Mouse (Mus musculus) G1E-ER4 (cell line): Measurements from ENCODE around the gene Rtp3. TPM values are rescaled to one million over a fixed set of nuclear protein-coding genes. Genes with fewer than 3 reads are reported as not detected.

Experiments
- GATA1 ChIP-seq: IDR thresholded peaks from one replicate; pipeline ENCODE4 v1.8.0; 2012; ENCODE audit warnings: low read length, inconsistent platforms
- polyA plus RNA-seq: library from polyadenylated mRNA; stranded (reverse); fragments of >175 nt; gene quantifications from 2 replicates; pipeline ENCODE4 v1.2.3, GENCODE M21; 2012

Rtp3 gene
- polyA plus RNA-seq, 1 experiment = not detected

DNA sequence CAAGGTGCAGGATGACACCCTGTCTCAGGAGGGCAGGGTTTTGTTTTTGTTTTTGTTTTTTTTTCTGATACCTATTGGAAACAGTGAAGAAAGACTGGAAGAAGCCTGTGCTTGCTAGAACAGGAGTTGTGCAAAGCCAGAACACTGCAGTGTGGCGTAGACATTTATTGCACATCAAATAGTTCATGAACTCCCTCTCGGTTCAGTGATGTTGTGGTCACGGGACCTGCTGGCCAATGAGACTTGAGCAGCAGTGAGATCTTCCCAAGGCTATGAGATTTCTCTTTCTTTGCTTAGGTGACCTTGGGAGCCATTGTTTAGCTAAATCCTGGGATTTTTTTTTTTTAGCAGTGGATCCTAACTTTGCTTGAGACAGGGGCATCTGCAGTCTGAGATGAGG, 2.3 kb downstream of the Rtp3 start:
- TF ChIP-seq GATA1 = no peak

DNA sequence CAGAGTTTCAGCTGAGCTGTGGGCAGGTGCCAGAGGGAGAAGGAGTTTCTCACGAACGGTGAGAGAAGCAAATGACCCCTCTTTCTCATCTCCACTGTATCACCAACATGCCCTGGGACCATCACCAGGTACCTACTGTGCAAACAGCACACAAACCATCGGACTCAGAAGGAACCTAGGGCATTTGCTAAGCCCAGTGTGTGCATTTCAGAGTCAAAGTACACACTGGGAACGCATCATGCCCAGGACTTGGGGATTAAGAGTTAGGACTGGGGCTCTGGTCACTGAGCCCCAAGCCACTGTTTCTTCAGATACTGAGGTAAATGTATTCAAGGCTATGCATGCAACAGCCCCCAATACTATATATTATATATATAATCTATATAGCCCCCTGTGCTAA, 3.1 kb downstream of the Rtp3 start:
- no peak for TF ChIP-seq GATA1

DNA sequence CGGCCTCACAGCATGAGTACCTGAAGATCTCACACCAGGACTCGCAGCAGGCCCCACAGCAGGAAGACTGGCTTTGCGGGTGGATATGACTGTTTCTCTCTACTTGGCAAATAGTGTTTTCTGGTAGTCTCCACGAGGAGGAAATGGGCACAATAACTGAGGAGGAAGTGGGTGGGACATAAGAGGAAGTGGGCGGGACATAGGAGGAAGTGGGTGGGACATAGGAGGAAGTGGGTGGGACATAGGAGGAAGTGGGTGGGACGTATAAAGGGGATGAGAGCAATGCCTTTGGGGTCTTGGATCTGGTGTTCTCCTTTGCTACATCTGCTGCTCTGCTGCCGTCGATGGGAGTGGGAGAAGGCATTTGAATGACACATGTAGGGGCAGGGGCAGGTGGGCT, 4.4 kb downstream of the Rtp3 start:
- no peak for TF ChIP-seq GATA1

DNA sequence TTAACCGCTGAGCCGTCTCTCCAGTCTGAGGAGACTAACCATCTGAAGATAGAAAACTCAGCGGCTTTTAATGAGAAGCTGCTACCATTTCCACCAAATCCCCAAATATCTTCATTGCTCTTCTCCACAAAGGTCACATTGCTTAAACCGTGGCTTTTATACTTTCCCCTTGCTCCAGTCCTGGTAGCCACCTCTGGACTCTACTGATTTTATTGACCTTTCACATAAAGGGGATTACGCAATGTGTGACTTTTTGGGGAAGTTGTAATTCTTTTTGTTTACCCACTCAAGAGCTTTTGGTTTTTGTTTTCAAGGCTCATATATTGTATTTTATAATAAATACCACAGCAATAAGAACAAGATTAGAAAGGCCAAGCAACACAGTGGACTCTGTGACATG, 4.8 kb downstream of the Rtp3 start:
- TF ChIP-seq GATA1 = no peak

DNA sequence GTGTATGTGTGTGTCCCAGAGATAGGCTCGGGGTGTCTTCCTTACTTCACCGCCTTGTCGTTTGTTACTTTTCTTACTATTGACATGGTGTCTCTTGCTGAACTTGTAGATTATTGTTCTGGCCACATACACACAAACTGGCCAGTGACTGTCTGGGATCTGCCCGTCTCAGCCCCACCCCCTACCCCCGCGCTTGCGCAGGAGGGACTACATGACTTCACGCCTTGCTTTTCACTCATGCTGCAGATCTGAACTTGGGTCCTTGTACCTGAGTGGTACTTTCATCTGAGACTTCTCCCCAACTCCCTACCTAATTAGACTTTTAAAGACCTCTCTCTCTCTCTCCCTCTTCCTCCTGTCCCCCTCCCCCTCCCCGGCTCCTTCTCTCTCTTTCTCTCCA, 6.3 kb downstream of the Rtp3 start:
- TF ChIP-seq GATA1 = no peak

DNA sequence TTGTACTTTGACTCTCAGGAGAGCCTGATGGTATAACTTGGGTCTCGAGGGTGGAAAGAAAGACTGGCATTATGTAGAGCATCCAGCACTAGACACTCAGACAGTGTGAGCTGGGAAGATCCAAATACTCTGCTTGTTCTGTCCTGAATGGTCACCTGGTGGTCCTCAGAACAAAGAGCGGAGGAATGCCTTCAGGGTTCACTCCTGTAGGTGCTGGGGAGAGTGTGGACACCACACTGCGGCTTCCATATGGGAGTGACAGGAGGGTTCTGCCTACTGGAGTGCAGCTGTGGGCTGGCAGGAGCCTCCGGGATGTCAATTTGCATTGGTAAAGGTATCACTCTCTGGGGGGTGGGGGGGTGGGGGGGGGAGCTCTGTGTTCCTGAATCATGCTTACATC, 8.0 kb downstream of the Rtp3 start:
- TF ChIP-seq GATA1 = no peak

DNA sequence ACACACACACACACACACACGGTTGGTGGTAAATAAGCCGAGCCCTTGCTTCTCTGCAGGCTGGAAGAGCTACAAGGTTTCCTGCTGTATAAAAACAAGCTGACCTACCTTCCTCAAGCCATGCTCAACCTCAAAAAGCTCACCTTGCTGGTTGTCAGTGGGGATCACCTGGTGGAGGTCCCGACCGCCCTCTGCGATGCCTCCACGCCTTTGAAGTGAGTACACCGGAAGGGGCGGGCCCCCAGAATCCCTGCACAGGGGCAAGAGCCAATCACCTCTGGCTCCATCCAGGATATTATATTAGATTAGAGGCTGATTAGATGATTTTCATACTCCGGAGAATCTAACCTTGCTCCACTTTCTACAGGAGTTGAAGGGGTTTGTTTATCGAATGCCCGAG, 11.0 kb downstream of the Rtp3 start:
- TF ChIP-seq GATA1 = no peak

DNA sequence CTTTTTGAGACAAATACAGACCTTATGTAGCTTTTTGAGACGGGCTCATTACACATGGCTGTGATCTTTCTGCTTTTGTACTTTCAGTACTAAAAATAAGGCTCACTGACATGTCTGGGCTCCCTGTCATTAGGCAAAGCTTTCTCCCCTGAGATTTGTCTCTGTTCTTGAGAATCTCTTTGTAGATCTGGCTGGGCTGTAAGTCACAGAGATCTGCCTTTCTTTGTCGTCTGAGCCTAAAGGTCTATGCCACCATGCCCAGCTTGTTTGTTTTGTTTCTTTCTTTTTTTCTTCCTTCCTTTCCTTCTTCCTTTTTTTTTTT, 24.5 kb downstream of the Rtp3 start:
- TF ChIP-seq GATA1 = no peak

DNA sequence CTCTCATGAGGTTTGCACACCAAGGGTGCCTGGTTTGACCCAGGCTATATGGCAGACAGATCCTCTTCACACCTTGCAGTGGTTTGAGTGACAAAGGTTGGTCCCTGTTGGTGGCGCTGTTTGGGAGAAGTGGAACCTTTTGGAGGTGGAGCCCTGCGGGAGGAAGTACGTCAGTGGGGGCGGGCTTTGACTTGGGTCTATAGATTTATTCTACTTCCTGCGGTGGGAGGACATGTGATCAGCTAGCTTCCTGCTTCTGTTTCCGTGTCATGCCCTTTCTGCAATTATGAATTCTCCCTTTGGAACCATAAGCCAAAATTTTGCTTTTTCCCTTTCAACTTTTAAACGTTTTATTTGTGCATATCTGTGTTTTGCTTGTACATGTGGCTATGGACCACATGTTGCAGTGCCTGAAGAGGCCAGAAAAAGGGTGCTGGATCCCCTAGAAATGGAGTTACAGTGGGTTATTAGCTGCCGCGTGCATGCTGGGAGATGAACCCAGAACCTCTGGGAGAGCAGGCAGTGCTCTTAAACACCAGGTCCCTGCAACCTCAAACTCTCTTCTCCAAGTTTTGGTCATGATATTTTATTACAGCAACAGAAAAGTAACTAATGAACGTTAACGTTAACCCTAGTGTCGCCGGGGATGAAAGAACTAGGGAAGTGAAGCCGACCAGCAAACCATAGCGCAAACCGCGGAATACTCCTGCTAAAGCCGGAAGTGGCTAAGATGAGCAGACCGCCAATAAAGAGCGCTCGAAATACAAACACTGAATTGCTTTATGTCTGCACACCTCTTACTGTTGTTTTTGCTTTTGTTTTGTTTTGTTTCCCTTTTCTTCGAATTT, 25.1 kb downstream of the Rtp3 start:
- TF ChIP-seq GATA1 = no peak

DNA sequence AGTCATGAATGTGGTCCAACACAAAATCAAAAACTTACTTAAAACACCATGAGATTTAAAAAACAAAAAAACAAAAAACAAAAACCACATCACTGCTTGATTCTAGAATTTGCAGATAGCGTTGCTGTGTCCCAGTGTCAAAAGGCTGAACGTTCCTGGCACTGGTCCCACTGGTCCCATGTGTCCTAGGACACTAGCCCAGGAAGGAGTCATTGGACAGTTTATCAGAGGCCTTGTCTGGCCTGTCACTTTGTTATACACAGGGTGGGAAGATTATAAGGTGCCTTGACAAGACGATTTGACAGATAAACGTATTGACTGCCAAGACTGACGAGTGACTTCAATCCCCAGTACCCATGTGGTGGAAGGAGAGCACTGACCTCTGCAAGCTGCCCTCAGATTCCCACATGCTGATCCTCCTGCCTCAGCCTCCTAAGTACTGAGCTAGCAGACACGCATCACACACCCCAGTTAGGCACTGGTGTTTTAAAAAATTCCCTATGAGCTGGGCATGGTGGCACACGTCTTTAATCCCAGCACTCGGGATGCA, 26.7 kb downstream of the Rtp3 start:
- TF ChIP-seq GATA1 = no peak

DNA sequence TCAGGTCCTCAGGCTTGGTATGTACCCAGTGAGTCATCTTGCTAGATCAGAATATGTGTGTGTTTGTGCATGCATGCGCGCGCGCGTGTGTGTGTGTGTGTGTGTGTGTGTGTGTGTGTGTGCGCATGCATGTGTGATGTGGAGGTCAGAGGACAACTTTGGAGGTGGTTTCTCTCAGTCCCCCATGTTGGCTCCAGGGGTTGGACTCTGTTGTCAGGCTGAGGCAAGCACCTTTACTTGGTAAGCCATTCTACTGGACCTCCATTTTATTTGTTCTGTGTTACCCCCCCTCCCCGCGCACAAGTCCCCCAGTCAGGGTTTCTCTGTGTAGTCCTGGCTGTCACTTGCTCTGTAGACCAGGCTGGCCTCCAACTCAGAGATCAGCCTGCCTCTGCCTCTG, 29.0 kb downstream of the Rtp3 start:
- TF ChIP-seq GATA1 = no peak

DNA sequence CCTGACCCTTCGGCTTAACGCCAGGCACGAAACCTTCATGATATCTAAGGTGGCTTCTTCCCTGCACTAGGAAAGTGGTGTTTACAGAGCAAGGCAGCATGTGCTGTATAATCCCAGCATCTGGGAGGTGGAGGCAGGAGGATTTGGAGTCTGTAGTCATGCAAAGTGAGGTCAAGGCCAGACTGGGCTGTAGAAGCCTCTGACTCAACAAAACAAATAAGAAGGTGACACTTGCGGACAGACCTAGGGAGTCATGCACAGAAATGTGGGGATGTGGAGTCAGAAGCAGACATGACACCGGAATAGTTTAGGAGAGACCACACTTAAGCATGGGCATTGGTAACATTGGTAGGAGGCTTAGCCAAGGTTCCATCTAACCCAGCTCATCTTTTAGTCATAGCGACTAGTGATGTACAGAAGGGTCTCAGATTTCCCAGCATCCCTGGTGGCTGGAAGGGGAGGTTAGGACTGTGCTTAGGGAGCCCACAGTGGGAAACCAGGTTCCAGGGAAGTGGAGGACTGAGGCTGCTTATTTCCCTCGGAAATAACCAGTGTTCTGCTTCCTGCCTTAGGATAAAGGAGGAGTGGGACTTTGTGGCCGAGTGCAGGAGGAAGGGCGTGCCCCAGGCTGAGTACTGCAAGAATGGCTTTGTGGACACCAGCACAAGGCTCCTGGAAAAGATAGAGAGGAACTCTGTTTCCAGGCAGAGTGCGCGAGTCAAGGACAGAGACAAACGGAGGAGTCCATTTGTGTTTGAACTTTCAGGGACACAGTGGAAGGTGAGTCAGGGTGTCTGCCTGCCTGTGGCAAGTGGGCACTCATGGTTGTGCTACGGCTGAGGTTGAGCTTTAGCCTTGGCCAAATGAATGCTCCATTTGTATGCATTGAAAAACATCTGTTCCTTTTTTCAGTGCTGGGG, 29.9 kb downstream of the Rtp3 start:
- no peak for TF ChIP-seq GATA1

DNA sequence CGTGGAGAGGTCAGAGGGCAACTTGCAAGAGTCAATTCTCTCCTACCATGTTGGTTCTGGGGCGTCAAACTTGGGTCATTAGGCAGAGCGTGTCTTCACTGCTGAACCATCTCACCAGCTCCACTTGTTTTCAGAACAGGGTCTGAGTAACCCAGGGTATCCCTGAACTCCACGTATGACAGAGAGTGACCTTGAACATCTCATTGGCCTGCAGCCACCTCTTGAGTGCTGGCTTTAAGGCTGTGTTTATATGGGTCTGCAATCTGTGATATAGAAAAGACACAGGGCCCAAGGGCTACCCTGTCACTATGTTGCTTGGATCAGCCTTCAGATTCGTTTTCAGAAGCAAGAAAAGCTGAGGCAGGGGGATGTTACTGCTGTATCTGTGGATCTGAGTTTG, 30.7 kb downstream of the Rtp3 start:
- no peak for TF ChIP-seq GATA1

DNA sequence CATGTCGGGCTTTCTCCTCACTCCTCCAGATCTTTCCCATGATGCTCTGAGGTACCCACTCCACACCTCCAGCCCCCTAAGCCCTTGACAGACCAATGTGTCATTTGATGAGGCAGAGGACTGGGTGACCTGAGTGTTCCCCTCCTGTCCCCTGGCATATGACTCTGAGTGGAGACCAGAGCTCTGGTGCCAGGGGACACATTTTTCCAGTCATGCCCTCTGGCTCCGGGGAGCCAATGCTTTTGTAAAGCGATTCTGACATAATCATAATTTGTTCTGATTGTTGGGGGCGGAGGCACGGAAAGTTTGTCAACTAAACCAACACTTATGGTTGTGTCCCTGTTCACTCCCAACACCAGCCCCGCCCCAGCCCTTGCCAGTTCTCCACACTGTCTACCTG, 34.4 kb downstream of the Rtp3 start:
- TF ChIP-seq GATA1 = no peak

DNA sequence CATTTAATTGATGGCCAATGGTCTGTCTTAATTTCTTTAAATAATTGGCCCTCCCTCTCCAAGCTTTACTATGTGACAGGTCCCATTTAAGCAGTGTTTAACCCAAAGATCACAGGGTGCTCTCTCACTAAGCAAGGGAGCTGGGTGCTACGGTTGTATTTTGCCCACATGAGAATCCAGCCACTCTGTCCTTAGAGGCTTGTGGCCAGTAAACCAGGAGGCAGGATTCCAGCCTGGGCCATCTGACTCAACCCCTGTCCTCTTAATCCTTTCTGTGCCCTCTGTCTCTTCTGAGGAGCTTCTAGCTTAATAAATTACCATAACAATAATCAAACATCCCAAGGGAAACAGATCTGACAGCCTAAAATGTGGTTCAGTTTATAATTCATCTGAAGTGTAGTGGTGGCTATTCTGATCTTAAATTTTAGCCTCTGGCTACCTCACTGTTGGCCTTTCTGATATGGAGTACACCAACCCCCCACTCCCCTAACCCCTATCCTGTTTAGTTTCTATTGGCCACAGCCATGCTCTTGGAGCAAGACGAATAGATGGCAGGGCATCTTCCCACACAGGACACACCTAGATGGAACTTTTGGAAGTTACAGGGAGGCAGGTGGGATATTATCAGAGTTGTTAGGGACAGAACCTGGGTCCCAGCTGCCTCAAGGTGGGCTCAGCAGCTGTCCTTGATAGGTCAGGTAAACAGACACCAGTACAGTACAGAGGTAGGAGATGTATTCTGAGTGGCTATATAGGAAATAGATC, 35.5 kb downstream of the Rtp3 start:
- no peak for TF ChIP-seq GATA1
